Mouse (Mus musculus): ENCODE measurements around the gene Smarcd3.
"Not testable (repeated sequence)": the region's sequence is repeated elsewhere in the genome, so short reads cannot be mapped to it uniquely, and the experiment has no call there.

The Smarcd3 gene

GRCm38 (mm10) chr5:24555335-24555734 is 68.9 kb downstream of the Smarcd3 start:
- DNase-seq (ENCODE audit: low spot score) = not testable (repeated sequence)

- DNase-seq (ENCODE audit: low spot score) = no peak
These were observed 70.5 kb downstream of the Smarcd3 start for GRCm38 (mm10) chr5:24553621-24554244.

DNA sequence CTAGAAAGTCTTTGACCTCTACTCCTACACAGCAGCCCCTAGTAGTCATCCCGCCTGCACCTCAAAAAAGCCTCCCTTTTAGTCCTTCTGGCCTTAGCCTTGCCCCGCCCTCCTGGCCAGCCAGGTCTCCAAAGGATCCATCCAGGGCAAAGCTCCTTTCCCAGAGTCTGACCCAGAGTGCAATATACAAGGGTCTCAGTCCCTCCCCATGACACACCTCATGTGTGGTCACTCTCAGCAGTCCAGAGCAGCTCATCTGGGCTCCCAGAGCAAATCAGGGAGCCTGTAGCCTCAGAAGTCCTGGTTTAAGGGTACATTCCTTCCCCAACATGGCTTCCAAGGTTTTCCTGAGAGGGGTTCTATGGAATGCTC is 72.9 kb downstream of the Smarcd3 start:
- no peak for DNase-seq (ENCODE audit: low spot score)

DNA sequence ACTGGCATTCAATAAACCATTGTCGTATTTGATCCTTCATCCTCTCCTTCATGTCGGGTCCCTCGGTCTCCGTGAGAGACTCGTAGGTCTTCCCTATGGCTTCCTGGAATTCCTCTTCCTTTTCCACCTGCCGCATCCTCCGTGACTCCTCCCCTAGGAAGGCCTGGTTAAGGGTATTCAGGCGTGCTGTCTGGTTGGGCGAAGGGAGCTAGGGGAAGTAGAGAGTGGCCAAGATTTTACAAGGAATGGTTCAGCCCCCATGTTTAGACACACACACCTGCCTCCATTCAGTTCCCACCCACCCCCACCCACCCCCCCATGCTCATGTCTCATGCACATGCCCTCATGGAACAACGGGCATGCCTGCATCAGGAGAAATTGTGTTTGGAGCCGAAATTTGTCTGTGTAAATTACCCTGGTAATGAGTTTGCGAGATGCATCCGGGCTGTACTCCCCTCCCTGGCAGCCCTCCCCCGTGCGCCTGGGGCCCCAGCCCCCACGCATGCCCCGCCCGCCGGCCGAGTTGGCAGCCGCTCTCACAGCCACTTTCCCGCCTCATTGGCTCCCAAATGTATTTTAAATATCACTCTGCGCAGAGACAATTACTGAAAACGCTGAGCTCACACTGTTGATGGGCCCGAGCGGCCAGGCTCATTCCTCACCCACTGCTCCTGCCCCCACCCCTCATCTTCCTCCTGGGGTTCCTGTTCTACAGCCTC is 73.5 kb downstream of the Smarcd3 start:
- no peak for DNase-seq (ENCODE audit: low spot score)

DNA sequence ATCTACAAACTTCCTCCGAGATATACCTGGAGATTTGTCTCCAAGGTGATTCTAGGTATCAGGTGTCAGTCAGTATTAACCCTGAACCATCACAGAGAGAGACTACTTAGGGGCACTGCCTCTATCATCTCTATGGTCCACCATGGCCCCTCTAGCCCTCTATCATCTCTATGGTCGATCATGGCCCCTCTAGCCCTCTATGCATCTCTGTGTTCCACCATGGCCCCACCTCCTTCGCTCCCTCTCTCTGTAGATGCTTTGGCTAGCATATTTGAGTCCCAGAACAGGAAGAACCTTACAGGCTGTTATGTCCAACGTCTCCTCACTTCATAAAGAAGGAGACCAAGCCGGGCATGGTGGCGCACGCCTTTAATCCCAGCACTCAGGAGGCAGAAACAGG is 81.6 kb downstream of the Smarcd3 start:
- DNase-seq (ENCODE audit: low spot score) = no peak

GRCm38 (mm10) chr5:24541144-24541569 is 83.1 kb downstream of the Smarcd3 start:
- DNase-seq (ENCODE audit: low spot score) = no peak

Data from embryo, embryonic 10 days (tissue).